Mouse (Mus musculus): ENCODE measurements around the gene F12. TPM values are rescaled to one million over a fixed set of nuclear protein-coding genes. Genes with fewer than 3 reads are reported as not detected.

Gene F12
- polyA plus RNA-seq, 1 experiment from 2014 or later, result 56.5 TPM

- H3K27me3 ChIP-seq, result peaks cover 10% of the 10 kb centered on the region; the same call in 1 of the 2 replicates
- no peaks in the 10 kb centered on the region; the same call in 1 of the 2 replicates for H3K4me1 ChIP-seq (replicated peaks)
- H3K36me3 ChIP-seq, result no peaks in the 10 kb centered on the region
- no peak overlapping the region for H3K9ac ChIP-seq
- whole genome bisulfite sequencing (ENCODE audit: insufficient replicate concordance), result 43% methylated on average over 1 of the region's 1 CpGs
- DNase-seq (no peak), ATAC-seq (ENCODE audit: low read depth) (peak; percentile 65)
- no peak overlapping the region for H3K4me3 ChIP-seq (replicated peaks)
- H3K4me2 ChIP-seq, result no peak overlapping the region
- H3K9me3 ChIP-seq (replicated peaks), result no peaks in the 10 kb centered on the region
- H3K27ac ChIP-seq, result peak overlapping the region; percentile 71
These were observed 35.0 kb downstream of the F12 start for GRCm38 (mm10) chr13:55391626-55392029.

- Histone ChIP-seq H3K27ac (peak overlapping the region; percentile 65), H3K9ac (no peak overlapping the region), H3K9me3 (replicated peaks) (no peaks in the 10 kb centered on the region), H3K4me2 (no peak overlapping the region), H3K36me3 (no peaks in the 10 kb centered on the region), H3K4me1 (replicated peaks) (no peaks in the 10 kb centered on the region; the same call in 1 of the 2 replicates), H3K4me3 (replicated peaks) (no peak overlapping the region), H3K27me3 (peaks cover 5% of the 10 kb centered on the region; the same call in 1 of the 2 replicates)
- DNase-seq, result no peak
- 57% methylated on average over 3 of the region's 3 CpGs for WGBS (ENCODE audit: insufficient replicate concordance)
- ATAC-seq (ENCODE audit: low read depth), result peak; percentile 42; the same call in 1 of the 2 replicates
These were observed 35.9 kb downstream of the F12 start for GRCm38 (mm10) chr13:55390644-55391043.

DNA sequence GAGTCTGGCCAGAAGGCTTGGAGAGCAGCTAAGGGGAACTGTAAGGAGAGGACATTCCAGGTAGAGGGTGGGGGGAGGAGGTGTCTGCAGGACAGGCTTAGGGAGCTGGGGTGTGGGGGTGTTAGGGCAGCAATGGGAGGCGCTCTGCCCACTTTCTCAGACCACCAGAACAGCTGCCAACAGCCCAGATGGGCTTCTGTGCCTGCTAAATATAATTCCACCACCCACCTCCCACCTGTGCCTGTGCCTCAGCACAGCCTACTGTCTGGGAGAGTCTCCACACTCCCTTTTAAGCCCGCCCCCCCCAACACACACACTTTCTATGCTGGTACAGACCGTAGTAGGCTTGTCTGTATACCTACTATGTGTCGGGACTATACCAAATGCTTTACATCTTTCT is 44.8 kb downstream of the F12 start:
- DNase-seq, result no peak
- no peaks in the 10 kb centered on the region for H3K36me3 ChIP-seq
- H3K27me3 ChIP-seq, result 0 out of 2 replicates have a peak, but pooled peaks cover 7% of the 10 kb centered on the region
- H3K27ac ChIP-seq, result no peak overlapping the region
- no peak overlapping the region for H3K9ac ChIP-seq
- H3K4me2 ChIP-seq, result no peak overlapping the region
- H3K9me3 ChIP-seq (replicated peaks), result no peaks in the 10 kb centered on the region
- H3K4me1 ChIP-seq (replicated peaks), result no peaks in the 10 kb centered on the region
- no peak for ATAC-seq (ENCODE audit: low read depth)
- no peak overlapping the region for H3K4me3 ChIP-seq (replicated peaks)
- 72% methylated on average over 4 of the region's 4 CpGs for WGBS (ENCODE audit: insufficient replicate concordance)

- DNase-seq (no peak), ATAC-seq (ENCODE audit: low read depth) (no peak)
- 73% methylated on average over 32 of the region's 32 CpGs for WGBS (ENCODE audit: insufficient replicate concordance)
- H3K4me1 ChIP-seq (replicated peaks), result no peaks in the 10 kb centered on the region
- H3K9ac ChIP-seq, result no peak overlapping the region
- no peaks in the 10 kb centered on the region for H3K9me3 ChIP-seq (replicated peaks)
- H3K36me3 ChIP-seq, result no peaks in the 10 kb centered on the region
- H3K27ac ChIP-seq, result no peak overlapping the region
- H3K4me2 ChIP-seq, result no peak overlapping the region
- H3K27me3 ChIP-seq, result 0 out of 2 replicates have a peak, but pooled peaks cover 7% of the 10 kb centered on the region
- no peak overlapping the region for H3K4me3 ChIP-seq (replicated peaks)
These were observed 47.5 kb downstream of the F12 start for GRCm38 (mm10) chr13:55378907-55379580.

DNA sequence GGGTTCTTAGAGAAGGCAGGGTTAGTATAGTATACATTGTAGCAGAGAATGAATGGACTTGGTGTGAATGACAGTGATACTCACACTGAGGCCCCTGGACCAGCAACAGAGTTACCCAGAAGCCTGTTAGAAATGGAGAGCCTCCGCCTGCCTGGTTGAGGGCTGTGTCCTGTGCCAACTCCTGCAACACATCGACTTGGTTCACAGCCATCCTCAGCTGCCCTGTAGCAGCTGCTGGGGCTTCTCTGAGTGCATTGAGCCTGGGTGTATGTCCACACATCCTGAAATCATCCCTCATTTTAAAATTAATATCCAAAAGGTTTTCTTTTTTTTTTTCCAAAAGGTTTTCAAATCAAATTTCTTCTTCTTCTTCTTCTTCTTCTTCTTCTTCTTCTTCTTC is 50.7 kb downstream of the F12 start:
- H3K9ac ChIP-seq, result no peak overlapping the region
- no peaks in the 10 kb centered on the region for H3K9me3 ChIP-seq (replicated peaks)
- H3K27me3 ChIP-seq, result peaks cover 11% of the 10 kb centered on the region; the same call in 1 of the 2 replicates
- peaks cover 12% of the 10 kb centered on the region for H3K4me1 ChIP-seq (replicated peaks)
- ATAC-seq (ENCODE audit: low read depth) (no peak), DNase-seq (no peak)
- no peak overlapping the region for H3K27ac ChIP-seq
- H3K4me2 ChIP-seq, result no peak overlapping the region
- no peaks in the 10 kb centered on the region for H3K36me3 ChIP-seq
- 59% methylated on average over 2 of the region's 2 CpGs for WGBS (ENCODE audit: insufficient replicate concordance)
- H3K4me3 ChIP-seq (replicated peaks), result no peak overlapping the region

- no peak for ATAC-seq (ENCODE audit: low read depth)
- WGBS (ENCODE audit: insufficient replicate concordance), result 60% methylated on average over 6 of the region's 6 CpGs
These were observed 52.2 kb downstream of the F12 start for GRCm38 (mm10) chr13:55374206-55374924.

DNA sequence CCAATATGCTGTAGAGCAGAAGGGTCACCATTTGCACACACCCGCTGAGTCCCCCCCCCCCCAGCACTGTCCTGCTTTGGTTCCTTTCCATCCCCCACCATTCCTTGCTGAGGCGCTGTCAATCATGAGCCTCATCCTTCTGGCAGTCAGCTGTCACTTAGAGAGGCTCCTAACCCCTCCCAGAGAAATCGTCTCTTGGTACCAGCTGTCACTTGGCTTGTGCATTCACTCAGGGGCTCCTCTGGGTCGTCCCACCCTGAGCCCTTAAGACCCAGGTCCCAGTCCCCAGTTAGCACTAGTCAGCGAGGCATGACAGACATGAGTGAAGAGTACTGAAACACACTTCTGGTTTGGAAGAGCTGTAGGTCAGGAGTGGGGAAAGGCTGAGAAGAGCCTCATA is 54.9 kb downstream of the F12 start:
- Histone ChIP-seq H3K4me3 (replicated peaks) (no peak overlapping the region), H3K9me3 (replicated peaks) (no peaks in the 10 kb centered on the region), H3K36me3 (no peaks in the 10 kb centered on the region), H3K4me1 (replicated peaks) (peaks cover 45% of the 10 kb centered on the region), H3K9ac (no peak overlapping the region), H3K4me2 (no peak overlapping the region), H3K27ac (no peak overlapping the region), H3K27me3 (peaks cover 4% of the 10 kb centered on the region; the same call in 1 of the 2 replicates)
- WGBS (ENCODE audit: insufficient replicate concordance), result 46% methylated on average over 5 of the region's 5 CpGs
- DNase-seq (no peak), ATAC-seq (ENCODE audit: low read depth) (no peak)

More at GRCm38 (mm10) chr13:55374206-55374924, 52.2 kb downstream of the F12 start:
- no peak overlapping the region for H3K9ac ChIP-seq
- H3K4me1 ChIP-seq (replicated peaks), result peaks cover 27% of the 10 kb centered on the region
- H3K4me2 ChIP-seq, result no peak overlapping the region
- no peaks in the 10 kb centered on the region for H3K36me3 ChIP-seq
- H3K27ac ChIP-seq, result no peak overlapping the region
- no peak overlapping the region for H3K4me3 ChIP-seq (replicated peaks)
- peaks cover 11% of the 10 kb centered on the region; the same call in 1 of the 2 replicates for H3K27me3 ChIP-seq
- H3K9me3 ChIP-seq (replicated peaks), result no peaks in the 10 kb centered on the region
- DNase-seq, result no peak

DNA sequence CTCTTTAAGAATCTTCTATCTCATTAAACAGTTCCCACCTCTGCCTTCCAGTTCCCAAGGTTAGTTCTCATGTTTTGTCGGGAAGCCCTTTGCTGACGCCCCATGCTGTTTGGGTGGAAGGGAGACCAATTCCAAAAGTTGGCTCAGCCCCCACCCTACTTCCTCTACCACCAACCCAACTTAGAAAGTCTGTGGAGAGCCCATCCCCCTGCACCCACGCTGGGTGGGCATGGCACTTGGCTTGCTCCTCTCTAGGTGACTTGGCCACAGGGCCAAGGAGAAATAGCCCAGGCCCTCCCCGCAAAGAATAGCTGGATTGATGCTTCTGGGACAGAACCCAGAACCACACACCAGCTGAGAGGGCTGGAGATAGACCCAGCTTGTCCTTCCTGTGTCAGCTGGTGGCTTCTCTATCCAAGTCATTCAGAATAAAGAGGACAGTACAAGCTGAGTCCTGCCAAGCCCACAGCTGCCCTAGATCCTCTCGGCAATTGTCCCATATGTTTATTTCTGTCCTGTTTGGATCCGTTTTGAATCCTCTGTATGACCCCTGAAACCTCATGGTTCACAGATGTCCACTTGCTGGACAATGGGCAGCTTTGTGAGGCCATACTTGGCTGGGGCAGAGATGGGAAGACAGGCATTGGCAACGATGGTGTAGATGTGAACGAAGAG is 55.4 kb downstream of the F12 start:
- Histone ChIP-seq H3K4me3 (replicated peaks) (no peak overlapping the region), H3K27ac (no peak overlapping the region), H3K4me1 (replicated peaks) (peaks cover 45% of the 10 kb centered on the region), H3K9ac (0 out of 2 replicates have a peak overlapping the region, but pooled peaks have one; percentile 4), H3K36me3 (no peaks in the 10 kb centered on the region), H3K4me2 (peak overlapping the region; percentile 68), H3K9me3 (replicated peaks) (no peaks in the 10 kb centered on the region), H3K27me3 (peaks cover 4% of the 10 kb centered on the region; the same call in 1 of the 2 replicates)
- WGBS (ENCODE audit: insufficient replicate concordance), result 60% methylated on average over 8 of the region's 8 CpGs
- DNase-seq (no peak), ATAC-seq (ENCODE audit: low read depth) (no peak)

- peak overlapping the region; percentile 48 for H3K4me3 ChIP-seq (replicated peaks)
- peak overlapping the region; percentile 41; the same call in 1 of the 2 replicates for H3K27ac ChIP-seq
- peaks cover 4% of the 10 kb centered on the region; the same call in 1 of the 2 replicates for H3K27me3 ChIP-seq
- H3K9me3 ChIP-seq (replicated peaks), result no peaks in the 10 kb centered on the region
- peak overlapping the region; percentile 68 for H3K4me2 ChIP-seq
- peaks cover 45% of the 10 kb centered on the region for H3K4me1 ChIP-seq (replicated peaks)
- peak overlapping the region; percentile 59 for H3K9ac ChIP-seq
- H3K36me3 ChIP-seq, result no peaks in the 10 kb centered on the region
- DNase-seq (no peak), ATAC-seq (ENCODE audit: low read depth) (0 out of 2 replicates have a peak, but pooled peaks have one; percentile 20)
- 26% methylated on average over 3 of the region's 3 CpGs for WGBS (ENCODE audit: insufficient replicate concordance)
These were observed 56.4 kb downstream of the F12 start for GRCm38 (mm10) chr13:55370234-55370633.

DNA sequence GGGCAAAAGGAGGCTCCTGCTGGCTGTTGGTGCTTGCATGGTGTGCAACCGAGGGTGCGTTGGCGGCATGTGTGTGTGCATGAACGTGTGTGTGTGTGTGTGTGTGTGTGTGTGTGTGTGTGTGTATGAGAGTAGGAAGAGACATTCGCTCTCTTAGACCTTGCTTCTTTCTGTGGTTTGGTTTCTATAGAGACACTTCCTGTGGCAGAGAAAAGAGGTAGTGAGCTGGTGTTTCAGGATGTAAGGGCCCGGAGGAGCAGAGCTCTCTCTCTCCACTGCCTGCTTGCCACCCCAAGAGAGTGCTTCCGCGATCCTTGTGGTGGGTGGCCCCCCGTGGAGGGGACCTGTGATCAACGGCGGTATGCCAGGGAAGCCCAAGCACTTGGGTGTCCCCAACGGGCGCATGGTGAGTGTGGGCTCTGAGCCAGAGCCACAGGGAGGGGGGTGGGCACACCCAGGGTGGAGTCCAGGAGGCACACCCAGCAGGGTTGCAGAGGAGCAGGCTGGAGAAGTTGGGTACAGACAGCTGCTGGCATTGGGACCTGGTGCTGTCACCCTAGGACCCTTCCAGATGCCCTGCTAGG is 57.0 kb downstream of the F12 start, which contains the start of gene Rgs14:
Gene Rgs14 (plus strand): TSS at position 202 of the 584 bp plus-strand sequence.
- peak within 1 kb of the TSS; percentile 41 for H3K27ac ChIP-seq
- H3K9ac ChIP-seq, result peak within 1 kb of the TSS; percentile 59
- H3K4me2 ChIP-seq, result peak within 1 kb of the TSS; percentile 68
- DNase-seq, result no peak
- 13% methylated on average over 13 of the region's 13 CpGs for WGBS (ENCODE audit: insufficient replicate concordance)
- H3K27me3 ChIP-seq, result peaks cover 6% of the 10 kb centered on the region; the same call in 1 of the 2 replicates
- H3K36me3 ChIP-seq, result no peaks in the 10 kb centered on the region
- peaks cover 45% of the 10 kb centered on the region for H3K4me1 ChIP-seq (replicated peaks)
- no peaks in the 10 kb centered on the region for H3K9me3 ChIP-seq (replicated peaks)
- peak; percentile 90 for ATAC-seq (ENCODE audit: low read depth)
- peak within 1 kb of the TSS; percentile 48 for H3K4me3 ChIP-seq (replicated peaks)
